Mouse (Mus musculus) midbrain, embryonic 14.5 days (tissue): ENCODE results near the gene Gpm6b. TPM values are rescaled to one million over a fixed set of nuclear protein-coding genes. Genes with fewer than 3 reads are reported as not detected.

Source experiments
- ATAC-seq: fragments of 200-750 bp; cut with Nextera tagmentation; 2 replicates; pipeline ENCODE4 v1.8.0; 2017; ENCODE audit warnings: moderate number of reproducible peaks, moderate library complexity; ENCODE audit not compliant: low FRiP score, low TSS enrichment
- DNase-seq: peaks from one replicate; pipeline ENCODE4 v3.0.0-alpha.2; 2015
- H3K27ac ChIP-seq: fragments of 300-500 bp; sonication (generic); replicated peaks from 2 replicates; pipeline ENCODE4 v1.5.1; 2014; ENCODE audit warnings: mild to moderate bottlenecking, low read depth, low read length, moderate library complexity
- H3K27me3 ChIP-seq: fragments of 300-500 bp; sonication (generic); 2 replicates; pipeline ENCODE4 v1.6.1; 2014; ENCODE audit warnings: low read length, control low read depth, mixed read lengths; ENCODE audit not compliant: control insufficient read depth, insufficient read depth
- H3K36me3 ChIP-seq: fragments of 300-500 bp; sonication (generic); 2 replicates; pipeline ENCODE4 v1.6.1; 2014; ENCODE audit warnings: low read length, control low read depth; ENCODE audit not compliant: control insufficient read depth, insufficient read depth
- H3K4me1 ChIP-seq: fragments of 300-500 bp; sonication (generic); 2 replicates; pipeline ENCODE4 v1.6.1; 2014; ENCODE audit warnings: mild to moderate bottlenecking, antibody characterized with exemption, low read length, control low read depth; ENCODE audit not compliant: control insufficient read depth, insufficient read depth
- H3K4me2 ChIP-seq: fragments of 300-500 bp; sonication (generic); 2 replicates; pipeline ENCODE4 v1.6.1; 2014; ENCODE audit warnings: mild to moderate bottlenecking, low read length, moderate library complexity
- H3K4me3 ChIP-seq: fragments of 300-500 bp; sonication (generic); replicated peaks from 2 replicates; pipeline ENCODE4 v1.5.1; 2014; ENCODE audit warnings: low read depth, low read length
- H3K9ac ChIP-seq: fragments of 300-500 bp; sonication (generic); replicated peaks from 2 replicates; pipeline ENCODE4 v1.6.1; 2014; ENCODE audit warnings: mild to moderate bottlenecking, low read length, moderate library complexity
- H3K9me3 ChIP-seq: fragments of 300-500 bp; sonication (generic); 2 replicates; pipeline ENCODE4 v1.6.1; 2016; ENCODE audit warnings: low read length, control low read depth, mixed read lengths; ENCODE audit not compliant: control insufficient read depth
- WGBS: fragments of 180-500 bp; shearing (Covaris S2); extraction: QIAGEN DNeasy Blood & Tissue Kit; methylation state at CpG from one replicate; pipeline ENCODE4 v1.1.7; 2014; 5-methylcytosine and 5-hydroxymethylcytosine counted together
- polyA plus RNA-seq: library from polyadenylated mRNA; unstranded; fragments of >200 nt; fragmentation: Nextera tagmentation; extraction: Ambion mirVana; gene quantifications from 2 replicates; pipeline ENCODE4 v1.2.1, GENCODE M21; 2014

Gene Gpm6b
- polyA plus RNA-seq, 1 experiment from 2014 or later: 227 TPM

DNA sequence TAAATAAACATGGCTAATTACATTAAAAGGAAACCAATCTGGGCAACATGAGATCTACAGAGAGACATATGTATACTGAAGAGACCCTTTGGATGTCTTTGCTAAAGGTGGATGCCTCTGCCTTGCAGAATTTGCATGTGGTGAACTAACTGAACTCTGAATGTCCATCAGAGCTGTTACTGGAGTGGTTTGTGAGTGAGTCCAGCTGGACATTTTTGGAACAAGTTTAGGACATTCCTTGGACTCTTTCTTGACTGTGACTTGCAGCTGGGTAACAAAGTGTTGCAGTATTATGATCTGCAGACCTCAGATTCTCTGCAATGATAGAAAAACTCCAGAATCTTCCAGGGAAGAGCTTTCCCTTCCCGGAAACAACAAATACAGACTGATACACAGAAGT, 41.1 kb downstream of the Gpm6b start:
- Histone ChIP-seq H3K4me1 (no peaks in the 10 kb centered on the region), H3K4me2 (no peak overlapping the region), H3K27ac (no peak overlapping the region), H3K27me3 (no peaks in the 10 kb centered on the region), H3K9me3 (no peaks in the 10 kb centered on the region), H3K36me3 (no peaks in the 10 kb centered on the region), H3K4me3 (no peak overlapping the region), H3K9ac (no peak overlapping the region)
- WGBS: 98% methylated on average over 1 of the region's 1 CpGs
- DNase-seq (no peak), ATAC-seq (no peak)

DNA sequence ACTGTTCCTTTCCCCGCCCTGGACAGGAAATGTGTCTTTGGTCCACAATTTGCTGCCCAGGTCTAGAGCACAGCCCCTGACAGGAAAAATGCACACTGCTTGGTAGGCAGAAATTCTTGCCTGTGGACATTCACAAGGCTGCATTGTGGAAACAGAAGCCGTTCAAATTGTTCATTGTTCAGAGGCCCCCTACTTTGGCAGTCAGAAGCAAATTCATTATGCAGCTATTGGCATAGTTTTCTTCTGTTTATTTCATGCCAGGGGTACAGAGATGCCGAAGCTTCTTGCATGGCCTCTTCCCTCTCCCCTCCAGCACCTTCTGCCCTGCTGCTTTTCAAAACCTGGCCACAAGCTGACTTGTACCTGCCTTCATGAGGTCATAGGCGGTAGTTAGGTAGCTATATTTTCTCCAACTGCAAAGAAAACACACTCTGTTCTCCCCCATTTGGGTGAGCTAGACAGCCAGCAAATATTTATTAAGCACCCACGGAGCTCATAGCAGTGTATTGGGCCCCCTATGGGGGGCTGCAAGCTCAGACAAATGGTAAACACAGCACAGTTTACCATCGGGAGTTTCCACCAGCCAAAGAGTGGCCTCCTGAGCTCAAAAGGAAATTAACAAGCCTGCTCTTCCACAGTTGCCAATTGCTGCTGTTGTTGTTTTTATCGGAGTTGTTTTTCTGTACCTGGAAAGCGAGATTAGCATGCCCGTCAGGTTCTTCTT, 48.2 kb downstream of the Gpm6b start:
- peak overlapping the region; percentile 61 for H3K27ac ChIP-seq
- 0 out of 2 replicates have a peak, but pooled peaks cover 8% of the 10 kb centered on the region for H3K4me1 ChIP-seq
- no peak overlapping the region for H3K4me3 ChIP-seq
- ATAC-seq (peak; percentile 48; the same call in 1 of the 2 replicates), DNase-seq (peak; percentile 36)
- H3K4me2 ChIP-seq: no peak overlapping the region
- no peaks in the 10 kb centered on the region for H3K9me3 ChIP-seq
- H3K9ac ChIP-seq: no peak overlapping the region
- 55% methylated on average over 9 of the region's 9 CpGs for WGBS
- no peaks in the 10 kb centered on the region for H3K36me3 ChIP-seq
- no peaks in the 10 kb centered on the region for H3K27me3 ChIP-seq

DNA sequence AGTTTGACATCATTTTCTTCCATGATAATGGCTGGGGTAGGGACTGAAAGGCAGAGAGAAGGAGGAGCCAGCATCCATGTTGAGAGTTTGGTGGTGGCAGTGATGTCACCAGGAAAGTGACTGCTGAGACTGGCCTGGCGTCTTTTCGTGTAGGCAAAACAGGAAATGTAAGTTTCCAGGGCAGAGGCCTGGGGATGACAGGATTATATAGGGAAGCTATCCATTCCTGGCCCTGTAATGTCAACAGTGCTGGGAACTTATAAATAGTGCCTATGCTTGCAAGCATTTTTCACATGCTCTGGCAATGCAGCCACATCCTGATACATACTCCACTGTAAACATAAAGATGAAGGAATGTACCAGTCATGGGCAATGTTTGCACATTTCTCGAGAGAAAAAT, 52.6 kb downstream of the Gpm6b start:
- WGBS: 72% methylated on average over 3 of the region's 3 CpGs
- Histone ChIP-seq H3K9me3 (no peaks in the 10 kb centered on the region), H3K36me3 (no peaks in the 10 kb centered on the region)

DNA sequence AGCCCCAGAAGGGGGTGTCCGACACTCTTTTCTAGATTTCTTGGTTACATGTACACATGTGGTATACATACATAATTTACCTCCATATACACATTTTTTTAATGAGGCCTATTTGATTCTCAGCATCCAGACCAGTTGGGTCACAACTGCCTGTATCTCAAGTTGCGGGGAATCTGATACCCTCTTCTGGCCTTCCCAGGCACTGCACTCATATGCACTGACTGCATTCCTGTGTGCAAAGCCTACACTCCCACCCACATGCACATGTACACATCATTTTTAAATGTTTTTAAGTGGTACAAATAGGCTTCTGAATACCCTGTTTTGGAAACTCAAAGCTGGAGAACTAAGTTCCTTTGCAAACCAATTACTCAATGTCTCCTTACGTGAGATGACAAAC, 54.8 kb downstream of the Gpm6b start:
- H3K27ac ChIP-seq: no peak overlapping the region
- H3K36me3 ChIP-seq: no peaks in the 10 kb centered on the region
- no peaks in the 10 kb centered on the region for H3K4me1 ChIP-seq
- DNase-seq (no peak), ATAC-seq (no peak)
- WGBS: 95% methylated on average over 3 of the region's 3 CpGs
- no peaks in the 10 kb centered on the region for H3K27me3 ChIP-seq
- no peak overlapping the region for H3K4me2 ChIP-seq
- H3K9me3 ChIP-seq: no peaks in the 10 kb centered on the region
- H3K4me3 ChIP-seq: no peak overlapping the region
- no peak overlapping the region for H3K9ac ChIP-seq

More for the DNA sequence above, 52.6 kb downstream of the Gpm6b start:
- Histone ChIP-seq H3K4me3 (no peak overlapping the region), H3K4me2 (no peak overlapping the region), H3K27ac (no peak overlapping the region), H3K4me1 (0 out of 2 replicates have a peak, but pooled peaks cover 8% of the 10 kb centered on the region), H3K27me3 (no peaks in the 10 kb centered on the region), H3K9ac (no peak overlapping the region)
- ATAC-seq (no peak), DNase-seq (no peak)

- H3K9ac ChIP-seq: no peak overlapping the region
- H3K27ac ChIP-seq: no peak overlapping the region
- H3K4me1 ChIP-seq: no peaks in the 10 kb centered on the region
- no peaks in the 10 kb centered on the region; the same call in 1 of the 2 replicates for H3K27me3 ChIP-seq
- WGBS: 83% methylated on average over 2 of the region's 2 CpGs
- no peak overlapping the region for H3K4me3 ChIP-seq
- H3K36me3 ChIP-seq: no peaks in the 10 kb centered on the region
- H3K9me3 ChIP-seq: no peaks in the 10 kb centered on the region
- ATAC-seq (no peak), DNase-seq (no peak)
- H3K4me2 ChIP-seq: no peak overlapping the region
Observed at GRCm38 (mm10) chrX:166302791-166303190, 64.1 kb downstream of the Gpm6b start.

DNA sequence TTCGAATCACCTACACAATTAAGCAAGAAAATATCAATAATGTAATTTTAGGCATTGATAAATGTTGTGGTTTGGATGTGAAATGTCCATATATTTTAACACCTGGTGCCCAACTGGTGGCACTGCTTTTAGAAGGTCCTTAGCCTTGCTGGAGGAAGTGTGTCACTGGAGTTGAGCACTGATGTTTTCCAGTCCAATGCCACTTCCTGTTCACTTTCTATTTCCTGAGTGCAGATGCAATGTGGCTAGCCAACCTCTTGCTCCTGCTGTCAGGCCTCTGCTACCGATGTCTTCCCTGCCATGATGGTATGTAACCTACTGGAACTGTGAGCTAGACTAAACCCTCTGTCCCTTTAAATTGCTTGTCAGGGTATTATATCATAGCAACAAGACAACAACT, 65.6 kb downstream of the Gpm6b start:
- H3K27me3 ChIP-seq: no peaks in the 10 kb centered on the region; the same call in 1 of the 2 replicates
- H3K27ac ChIP-seq: no peak overlapping the region
- ATAC-seq (no peak), DNase-seq (no peak)
- no peaks in the 10 kb centered on the region for H3K36me3 ChIP-seq
- 82% methylated on average over 2 of the region's 2 CpGs for WGBS
- H3K4me3 ChIP-seq: no peak overlapping the region
- H3K4me2 ChIP-seq: no peak overlapping the region
- H3K9me3 ChIP-seq: no peaks in the 10 kb centered on the region
- H3K9ac ChIP-seq: no peak overlapping the region
- no peaks in the 10 kb centered on the region for H3K4me1 ChIP-seq

DNA sequence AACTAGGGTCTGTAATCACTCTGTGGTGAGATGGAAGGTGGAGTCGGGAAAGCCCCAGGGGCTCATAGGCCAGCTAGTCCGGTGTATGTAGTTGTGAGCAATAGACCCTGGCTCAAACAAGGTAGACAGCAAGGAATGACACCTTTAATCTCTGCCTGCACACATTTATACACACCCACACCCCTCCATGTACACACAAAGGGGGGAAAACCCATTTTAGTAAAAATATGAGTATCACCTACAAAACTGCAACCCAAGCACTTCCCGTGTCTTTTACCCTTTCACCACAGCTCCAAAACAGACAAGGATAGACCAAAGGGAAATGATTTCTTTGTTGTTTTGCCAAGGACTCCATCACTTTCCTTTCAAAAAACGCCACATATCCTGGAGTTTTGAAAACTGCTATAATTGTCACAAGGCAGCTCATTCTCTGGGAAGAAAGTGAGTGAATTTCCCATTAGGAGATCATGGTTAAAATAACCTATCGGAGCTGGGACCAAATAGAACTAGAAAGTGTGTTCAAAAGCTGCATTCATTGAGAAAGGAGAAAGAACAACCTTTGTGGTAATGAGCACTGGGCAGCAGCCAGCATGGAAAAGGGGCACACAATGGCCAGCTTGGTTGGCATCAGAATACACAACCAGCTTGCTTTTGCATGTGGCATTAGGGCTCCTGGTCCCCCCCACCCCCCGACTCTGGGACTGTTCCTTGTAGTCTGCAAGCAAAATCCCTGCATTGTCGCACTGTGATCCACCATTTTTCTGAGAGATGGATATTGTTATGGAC, 68.9 kb downstream of the Gpm6b start:
- peak; percentile 24 for DNase-seq
- H3K9ac ChIP-seq: no peak overlapping the region
- H3K4me3 ChIP-seq: no peak overlapping the region
- H3K9me3 ChIP-seq: no peaks in the 10 kb centered on the region
- ATAC-seq: no peak
- H3K4me1 ChIP-seq: no peaks in the 10 kb centered on the region
- no peaks in the 10 kb centered on the region; the same call in 1 of the 2 replicates for H3K27me3 ChIP-seq
- H3K36me3 ChIP-seq: no peaks in the 10 kb centered on the region
- 75% methylated on average over 7 of the region's 7 CpGs for WGBS
- H3K4me2 ChIP-seq: no peak overlapping the region
- H3K27ac ChIP-seq: no peak overlapping the region

- H3K4me3 ChIP-seq: no peak overlapping the region
- ATAC-seq: no peak
- H3K9me3 ChIP-seq: no peaks in the 10 kb centered on the region
- H3K4me2 ChIP-seq: no peak overlapping the region
- no peak for DNase-seq
- no peaks in the 10 kb centered on the region; the same call in 1 of the 2 replicates for H3K27me3 ChIP-seq
- WGBS: 38% methylated on average over 1 of the region's 1 CpGs
- no peaks in the 10 kb centered on the region for H3K4me1 ChIP-seq
- H3K36me3 ChIP-seq: no peaks in the 10 kb centered on the region
- H3K27ac ChIP-seq: no peak overlapping the region
- H3K9ac ChIP-seq: no peak overlapping the region
Observed at GRCm38 (mm10) chrX:166308798-166309197, 70.1 kb downstream of the Gpm6b start.
